Mouse (Mus musculus) ovary, postnatal 14 days (tissue): ENCODE measurements at regions not wholly inside any gene's neighbourhood (a gene's known extent, or its start where the extent isn't known, plus 50 kb on each side); places are given as distances from the start of the nearest gene placed in this dataset.

Source experiments
- DNase-seq: peaks from one replicate; pipeline ENCODE4 v3.0.0; 2022; ENCODE audit warnings: low spot score

DNA sequence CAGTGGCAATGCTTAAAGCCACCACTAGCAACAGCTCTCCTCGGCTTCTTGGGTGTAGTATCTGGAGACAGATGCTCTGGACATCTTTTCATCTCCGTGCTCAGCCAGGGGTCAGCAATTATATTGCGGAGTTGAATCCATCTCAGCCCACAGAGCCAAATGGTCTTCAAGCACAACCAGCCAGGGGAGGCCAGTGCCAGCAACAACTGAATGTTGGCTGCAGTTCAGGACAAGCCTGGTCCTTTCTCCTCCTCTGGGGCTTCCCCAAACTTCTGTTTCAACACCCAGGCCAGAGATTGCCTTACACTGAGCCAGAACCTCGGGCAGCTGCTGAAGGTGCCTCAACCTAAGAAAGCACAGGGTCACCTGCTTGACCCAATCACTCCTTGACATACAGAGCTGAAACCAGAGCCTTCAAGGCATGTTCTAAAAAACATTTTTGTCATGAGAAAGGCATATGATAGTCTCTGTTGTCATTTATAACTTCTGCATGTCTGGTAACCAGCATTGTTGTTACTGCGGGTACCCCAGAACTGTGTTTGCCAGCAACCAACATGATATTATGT is 169.9 kb upstream of the Lef1 start:
- peak; percentile 32 for DNase-seq

- no peak for DNase-seq
These were observed 173.3 kb upstream of the Lef1 start for GRCm38 (mm10) chr3:130936980-130937379.

DNA sequence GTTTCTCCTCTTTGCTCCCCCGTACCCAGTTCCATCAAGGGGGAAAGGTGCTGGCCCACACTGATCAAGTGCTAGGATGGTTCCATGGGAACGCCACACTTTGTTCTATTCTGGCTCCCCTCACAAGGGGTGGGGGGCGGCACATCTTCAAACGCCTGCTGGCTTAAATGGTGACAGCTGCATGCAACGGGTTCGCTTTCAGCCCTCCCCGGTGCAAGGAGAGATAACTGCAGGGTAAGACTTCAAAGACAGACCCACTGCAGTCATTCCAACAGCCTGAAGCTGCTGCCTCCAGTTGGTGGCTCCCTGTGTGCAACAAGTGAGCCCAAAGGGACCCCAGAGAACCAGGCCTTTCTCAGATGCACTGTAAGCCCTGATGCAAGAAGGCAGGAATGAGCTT is 173.9 kb upstream of the Lef1 start:
- DNase-seq: no peak

DNA sequence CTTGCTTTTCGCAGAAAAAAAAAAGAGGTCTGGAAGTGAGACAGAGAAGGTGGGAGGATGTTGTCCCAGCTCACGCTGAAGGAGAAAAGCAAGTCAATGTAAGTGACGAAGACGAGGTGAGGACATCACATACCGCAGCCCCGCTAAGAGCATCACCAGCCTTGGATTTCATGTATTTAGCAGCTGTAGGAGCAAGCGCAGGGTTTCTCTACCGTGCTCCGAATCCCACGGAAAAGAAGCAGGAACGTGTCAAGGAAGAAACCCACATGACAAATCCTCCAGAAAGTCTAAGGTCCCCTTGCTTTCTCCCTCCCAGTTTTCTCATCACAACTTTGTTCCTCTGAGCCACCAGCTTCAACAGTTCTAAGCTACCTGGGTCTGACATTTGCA is 174.3 kb upstream of the Lef1 start:
- DNase-seq: no peak

DNA sequence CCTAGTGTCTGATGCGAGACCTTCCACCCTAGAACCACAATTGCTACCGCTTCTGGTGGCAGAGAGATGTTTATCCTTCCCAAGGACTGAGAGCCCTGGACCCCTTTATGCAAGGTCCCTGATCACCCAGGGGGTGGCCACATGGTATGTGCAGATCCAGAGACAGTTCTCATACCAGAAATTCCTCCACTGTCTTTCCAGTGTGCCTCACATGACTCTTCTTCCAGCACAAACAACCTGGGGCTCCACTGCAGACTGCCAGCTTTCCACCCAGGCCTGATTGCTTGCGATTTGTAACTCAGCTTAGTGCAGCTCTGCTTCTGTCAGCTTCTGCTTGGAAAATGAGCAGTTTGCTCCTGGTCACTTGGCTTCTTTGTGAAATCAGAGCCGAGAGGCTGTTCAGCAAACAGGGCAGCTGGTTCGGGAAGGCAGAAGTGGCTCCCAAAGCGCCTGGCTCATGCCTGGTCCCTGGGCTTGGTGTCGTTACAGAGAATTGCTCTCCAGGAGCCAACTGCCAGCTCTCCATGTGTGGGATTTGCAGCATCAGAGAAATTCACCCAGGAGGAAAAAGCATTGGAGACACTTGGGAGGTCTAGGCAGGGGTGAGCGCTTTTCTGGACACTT is 174.9 kb upstream of the Lef1 start:
- no peak for DNase-seq

DNA sequence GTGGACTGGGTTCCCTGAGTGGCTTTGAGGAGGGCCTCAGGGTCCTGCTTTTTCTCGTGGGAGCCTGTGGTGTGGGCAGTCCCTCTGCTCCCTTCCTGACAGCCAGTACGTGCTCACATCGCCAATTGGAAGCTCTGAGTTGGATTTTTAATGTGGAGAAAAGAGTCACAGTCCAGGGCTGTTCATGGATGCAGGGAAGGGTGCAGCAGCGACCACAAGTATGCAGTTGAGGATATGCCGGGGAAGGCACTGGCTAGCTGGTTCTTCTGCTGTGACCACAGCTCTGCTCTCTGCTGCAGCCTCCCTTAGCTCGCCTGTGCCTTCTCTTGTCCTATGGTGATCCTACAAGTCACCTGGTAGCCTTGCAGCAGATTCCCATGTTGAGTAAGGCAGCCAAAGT is 177.5 kb upstream of the Lef1 start:
- DNase-seq: no peak

DNA sequence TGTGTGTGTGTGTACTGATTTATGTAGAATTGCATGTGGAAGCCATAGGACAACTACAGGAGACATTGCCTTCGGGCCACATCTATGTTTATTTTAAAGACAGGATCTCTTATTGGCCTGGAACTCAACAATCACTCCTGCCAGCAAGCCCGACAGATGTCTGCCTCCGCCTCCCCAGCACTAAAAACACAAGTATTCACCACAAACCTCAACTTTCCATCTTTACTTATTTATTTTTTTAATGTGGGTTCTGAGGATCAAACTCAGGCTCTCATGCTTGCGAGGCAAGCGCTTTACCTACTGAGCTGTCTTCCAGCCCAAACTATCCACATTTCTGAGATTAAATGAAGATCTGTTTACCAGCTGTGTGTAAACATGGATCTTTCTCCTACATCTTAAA is 178.0 kb upstream of the Lef1 start:
- no peak for DNase-seq

DNA sequence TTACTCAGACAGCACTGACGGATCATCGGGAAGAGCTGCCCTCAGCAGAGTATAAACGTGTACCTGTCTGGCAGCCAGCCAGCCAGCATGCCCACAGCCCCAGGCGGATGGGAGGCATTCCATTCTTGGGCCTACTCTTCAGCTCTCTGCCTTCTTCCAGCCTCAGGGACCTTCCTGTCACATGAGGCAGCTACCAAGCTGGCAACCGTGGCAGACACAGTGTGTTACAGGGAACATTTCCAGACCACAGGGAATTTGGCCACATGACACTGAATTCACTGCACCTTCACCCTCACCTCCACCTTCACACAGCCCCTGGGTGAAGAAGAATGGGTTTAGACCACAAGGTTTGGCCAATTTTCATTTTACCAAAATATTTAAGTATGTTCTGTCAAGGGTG is 185.3 kb upstream of the Lef1 start:
- no peak for DNase-seq

DNA sequence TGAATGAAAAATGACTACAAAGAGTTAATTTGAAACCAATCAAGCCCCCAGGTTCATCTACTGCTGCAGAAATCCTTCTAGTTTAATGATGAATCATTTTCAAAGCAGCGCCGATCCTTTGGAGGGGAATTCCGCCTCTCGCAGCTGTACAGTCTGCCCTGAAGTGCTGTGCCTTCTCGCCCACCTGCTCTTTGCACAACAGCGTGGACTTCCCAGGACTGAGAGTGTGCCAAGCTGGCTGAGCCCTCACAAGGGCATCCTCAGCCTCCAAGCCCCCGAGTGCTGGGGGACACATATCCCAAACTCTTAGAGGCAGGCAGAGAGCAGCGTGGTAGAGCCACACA is 186.7 kb upstream of the Lef1 start:
- no peak for DNase-seq

DNA sequence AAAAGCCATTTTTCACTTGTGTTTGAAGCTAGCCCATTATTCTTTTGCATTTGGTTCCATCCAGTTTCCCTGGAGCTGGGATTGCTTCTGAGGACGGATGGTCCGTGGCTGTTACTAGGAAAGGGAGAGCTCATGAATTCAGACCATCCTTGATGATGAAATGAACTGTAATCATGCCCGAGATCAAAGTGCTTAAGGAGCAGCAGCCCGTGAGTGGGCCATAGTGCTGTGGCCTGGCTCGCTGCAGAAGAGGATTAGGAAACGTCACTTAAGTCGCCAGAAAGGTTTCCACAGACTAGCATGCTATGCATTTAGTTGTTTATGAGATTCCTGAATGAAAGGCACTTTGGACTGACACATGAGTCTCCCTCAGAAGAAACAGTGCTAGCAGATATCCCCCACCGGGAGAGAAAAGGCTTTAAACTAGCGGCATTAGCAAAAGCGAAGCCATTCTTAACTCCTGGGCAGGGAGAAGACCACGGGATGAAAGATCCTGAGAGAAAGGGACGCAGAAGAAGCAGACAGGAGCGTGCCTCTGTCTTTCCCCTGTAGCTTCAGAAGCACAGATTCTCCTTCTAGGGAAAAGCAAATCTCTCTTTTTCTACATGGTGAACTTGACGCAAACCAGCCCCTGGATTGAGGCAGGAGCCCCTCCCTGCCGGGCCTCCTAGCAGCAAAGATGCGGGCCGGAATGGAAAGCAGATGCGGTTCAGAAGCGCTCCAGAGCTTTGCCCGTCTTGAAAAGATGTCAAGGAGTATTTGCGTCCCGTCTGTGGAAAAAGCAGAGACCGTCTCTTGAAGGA is 187.3 kb upstream of the Lef1 start:
- DNase-seq: no peak

DNA sequence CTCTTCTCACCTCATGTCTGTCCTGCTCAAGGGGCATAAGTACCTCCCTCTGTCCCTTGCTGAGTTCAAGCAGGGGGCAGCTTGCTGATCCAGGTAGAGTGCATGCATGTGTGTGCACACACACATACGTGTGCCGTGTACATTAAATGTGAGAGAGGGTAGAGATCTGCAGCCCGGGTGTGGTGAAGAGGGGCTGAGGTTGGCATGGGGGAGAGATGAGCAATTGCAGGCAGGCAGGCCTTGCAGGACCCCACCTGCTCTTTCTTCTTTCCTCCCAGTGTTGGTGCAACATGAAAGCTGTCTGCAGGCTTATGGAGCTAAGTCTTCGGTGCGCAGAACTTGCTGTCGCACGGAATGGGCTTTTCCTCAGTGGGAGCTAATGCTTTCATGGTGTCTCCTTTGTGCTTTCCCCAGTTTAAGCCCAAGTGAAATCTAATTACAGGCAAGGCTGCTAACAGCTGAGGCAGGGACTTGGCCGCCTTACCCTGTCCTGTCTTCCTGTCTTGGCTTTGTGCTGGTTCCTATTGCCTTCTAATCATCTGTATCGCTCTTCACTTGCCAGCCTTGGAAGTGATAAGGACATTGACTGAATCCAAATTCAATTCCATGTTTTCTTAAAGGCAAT is 188.5 kb upstream of the Lef1 start:
- no peak for DNase-seq

DNA sequence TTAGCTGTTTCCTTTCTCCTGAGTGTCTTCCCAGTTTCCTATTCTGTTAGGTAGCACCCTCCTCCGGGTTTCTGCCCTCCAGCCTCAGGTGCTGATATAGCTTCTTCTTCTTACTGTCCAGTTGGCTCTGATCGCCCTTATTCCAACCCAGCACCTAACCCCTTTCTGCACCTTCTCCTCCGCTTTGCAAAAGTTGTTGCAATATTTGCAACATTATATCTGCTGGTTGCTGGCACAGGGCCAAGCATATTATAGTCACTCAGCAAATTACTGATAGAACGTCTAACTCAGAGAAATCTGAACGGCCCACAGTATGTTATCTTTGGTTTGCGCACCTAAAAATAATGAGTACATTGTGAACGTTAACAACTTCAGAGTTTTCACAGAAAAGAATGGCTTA is 183.6 kb upstream of the Rpl34 start:
- DNase-seq: no peak

DNA sequence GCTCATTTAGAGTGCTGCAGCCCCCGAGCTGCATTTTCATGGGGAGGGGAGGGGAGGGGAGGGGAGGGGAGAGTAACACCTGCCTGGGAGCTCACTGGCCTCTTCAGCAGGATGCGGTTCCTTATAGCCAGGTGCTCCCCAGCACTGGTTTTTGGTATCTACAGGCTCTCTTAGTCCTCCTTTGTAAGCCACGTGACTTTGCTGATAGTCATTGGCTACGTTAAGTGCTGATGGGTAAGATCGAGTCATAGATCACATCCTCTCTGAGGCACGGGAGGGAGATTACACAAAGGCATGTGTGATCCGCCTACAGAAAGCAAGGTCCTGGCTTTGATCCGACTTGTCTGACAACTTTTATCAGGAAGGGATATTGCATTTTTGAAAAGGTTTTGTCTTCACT is 174.9 kb upstream of the Rpl34 start:
- no peak for DNase-seq

DNA sequence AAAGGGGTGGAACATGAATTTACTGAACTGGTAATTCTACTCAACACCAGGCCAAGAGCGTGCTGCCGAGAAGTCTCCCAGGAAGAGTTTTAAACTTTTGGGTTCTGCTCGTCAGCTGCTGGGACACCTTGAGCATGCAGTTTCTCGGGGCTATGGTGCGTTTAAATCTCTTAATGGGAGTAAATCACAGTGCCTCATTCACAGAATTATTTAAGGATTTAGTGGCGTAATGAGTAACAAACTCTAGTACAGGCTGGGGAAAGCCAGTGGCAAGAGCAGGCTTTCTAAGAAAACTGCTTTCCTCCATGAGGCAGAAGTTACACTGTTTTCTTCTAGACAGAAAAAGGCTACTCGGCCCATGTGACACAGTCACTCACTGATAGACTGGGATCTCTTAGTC is 173.1 kb upstream of the Rpl34 start:
- no peak for DNase-seq

DNA sequence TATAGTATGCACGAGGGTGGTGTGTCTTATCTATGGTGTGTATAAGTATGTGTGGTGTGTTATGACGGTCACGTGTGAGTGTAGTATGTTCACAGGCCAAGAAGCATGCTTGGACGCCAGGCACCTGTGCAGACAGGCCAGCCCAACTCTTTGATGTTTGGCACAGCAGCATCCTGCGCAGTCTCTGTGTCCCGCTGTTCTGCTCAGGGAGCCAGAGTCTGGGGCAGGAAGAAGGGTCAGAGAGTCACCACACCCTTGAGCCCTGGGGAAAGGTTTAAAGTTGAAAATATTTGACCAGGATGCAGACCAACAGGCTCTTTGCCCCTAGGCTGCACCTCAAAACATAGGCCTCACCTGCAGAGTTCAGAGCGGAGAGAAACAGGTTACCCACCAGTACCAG is 172.2 kb upstream of the Rpl34 start:
- DNase-seq: no peak

GRCm38 (mm10) chr3:130901343-130901742 is 171.1 kb upstream of the Rpl34 start:
- DNase-seq: no peak

GRCm38 (mm10) chr3:130900846-130901245 is 170.6 kb upstream of the Rpl34 start:
- DNase-seq: no peak

DNA sequence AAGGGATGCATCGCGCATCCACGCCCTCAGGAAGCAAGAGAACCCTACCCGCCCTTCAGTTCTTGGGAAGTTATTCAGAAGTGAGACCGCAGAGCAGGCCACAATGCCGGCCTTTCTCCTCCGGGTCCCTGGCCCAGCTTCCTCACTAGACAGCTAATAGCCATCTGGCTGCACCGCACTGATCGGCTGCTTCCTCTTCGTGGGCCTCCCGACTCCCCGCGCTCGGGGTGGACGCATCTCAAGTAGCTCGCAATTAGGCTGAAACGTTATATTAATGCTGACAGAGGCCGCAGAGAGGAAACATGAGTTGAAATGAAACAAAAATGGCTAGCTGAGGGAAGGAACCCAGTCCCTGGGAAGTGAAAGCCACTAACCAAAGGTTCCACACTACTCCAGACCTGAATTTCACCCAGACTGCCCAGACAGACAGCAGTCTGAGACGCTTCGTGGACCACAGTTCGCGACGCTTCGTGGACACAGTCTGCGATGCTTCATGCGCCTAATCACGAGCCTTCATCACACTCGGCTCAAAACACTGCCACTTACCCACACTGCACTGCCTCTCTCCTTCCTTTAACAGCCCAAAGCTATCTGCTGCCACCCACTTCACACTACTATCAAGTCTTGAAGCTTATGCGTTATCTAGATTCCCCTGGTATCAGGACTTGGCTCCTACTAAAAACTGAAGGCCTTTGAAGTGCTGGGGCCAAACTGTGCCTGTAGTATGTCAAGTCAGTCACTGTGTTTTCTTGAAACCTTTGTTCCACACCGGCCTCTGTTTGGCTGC is 170.0 kb upstream of the Rpl34 start:
- no peak for DNase-seq

- no peak for DNase-seq
These were observed 164.1 kb upstream of the Rpl34 start for GRCm38 (mm10) chr3:130894168-130894814.

GRCm38 (mm10) chr3:130891310-130891709 is 161.1 kb upstream of the Rpl34 start:
- no peak for DNase-seq

GRCm38 (mm10) chr3:130888587-130888986 is 158.4 kb upstream of the Rpl34 start:
- no peak for DNase-seq
